Mouse (Mus musculus): ENCODE results near the gene Tspan12. TPM values are rescaled to one million over a fixed set of nuclear protein-coding genes. Genes with fewer than 3 reads are reported as not detected.
"Not testable (repeated sequence)": the region's sequence is repeated elsewhere in the genome, so short reads cannot be mapped to it uniquely, and the experiment has no call there.

Tspan12 gene
- polyA plus RNA-seq (2015; fragmentation: Nextera tagmentation; extraction: Ambion mirVana) = 73.1 and 74.1 TPM in 2 replicates

- 0 out of 2 replicates have a peak, but pooled peaks cover under 1% of the 10 kb centered on the region for H3K36me3 ChIP-seq (ENCODE audit: insufficient read depth, low read length)
- peaks cover 17% of the 10 kb centered on the region for H3K4me1 ChIP-seq (ENCODE audit: insufficient read depth, low read length)
- no peaks in the 10 kb centered on the region for H3K9me3 ChIP-seq (ENCODE audit: low read length)
- peak within 1 kb of the TSS; percentile 82 for H3K4me3 ChIP-seq (ENCODE audit: low read length)
- H3K27me3 ChIP-seq (ENCODE audit: insufficient read depth, low read length) = peaks cover 9% of the 10 kb centered on the region; the same call in 1 of the 2 replicates
- H3K9ac ChIP-seq (replicated peaks; ENCODE audit: low read length) = peak within 1 kb of the TSS; percentile 88
- 0% methylated on average over 13 of the region's 13 CpGs for WGBS
- ATAC-seq (ENCODE audit: low FRiP score, low TSS enrichment) = no peak
- peak within 1 kb of the TSS; percentile 95 for H3K27ac ChIP-seq (ENCODE audit: low read length)
- H3K4me2 ChIP-seq (replicated peaks; ENCODE audit: low read depth, low read length) = peak within 1 kb of the TSS; percentile 71
Observed at GRCm38 (mm10) chr6:21852344-21852785, at the start of gene Tspan12. Gene Tspan12, minus strand, starts transcription at chr6:21852515.

- 36% methylated on average over 7 of the region's 7 CpGs for WGBS
- H3K4me1 ChIP-seq (ENCODE audit: insufficient read depth, low read length) = peaks cover 8% of the 10 kb centered on the region; the same call in 1 of the 2 replicates
- no peaks in the 10 kb centered on the region for H3K9me3 ChIP-seq (ENCODE audit: low read length)
- ATAC-seq (ENCODE audit: low FRiP score, low TSS enrichment) = peak; percentile 92
- H3K27ac ChIP-seq (ENCODE audit: low read length) = no peak overlapping the region
- H3K27me3 ChIP-seq (ENCODE audit: insufficient read depth, low read length) = no peaks in the 10 kb centered on the region
- H3K4me2 ChIP-seq (replicated peaks; ENCODE audit: low read depth, low read length) = no peak overlapping the region
- no peak overlapping the region for H3K4me3 ChIP-seq (ENCODE audit: low read length)
- no peaks in the 10 kb centered on the region for H3K36me3 ChIP-seq (ENCODE audit: insufficient read depth, low read length)
- H3K9ac ChIP-seq (replicated peaks; ENCODE audit: low read length) = no peak overlapping the region
Observed at GRCm38 (mm10) chr6:21894451-21894850, 42.1 kb upstream of the Tspan12 start.

GRCm38 (mm10) chr6:21889101-21889500 lies 36.8 kb upstream of the Tspan12 start:
- Histone ChIP-seq H3K4me2 (replicated peaks; ENCODE audit: low read depth, low read length) (no peak overlapping the region), H3K4me3 (ENCODE audit: low read length) (no peak overlapping the region), H3K4me1 (ENCODE audit: insufficient read depth, low read length) (peaks cover 2% of the 10 kb centered on the region; the same call in 1 of the 2 replicates), H3K9me3 (ENCODE audit: low read length) (no peaks in the 10 kb centered on the region), H3K36me3 (ENCODE audit: insufficient read depth, low read length) (no peaks in the 10 kb centered on the region), H3K9ac (replicated peaks; ENCODE audit: low read length) (no peak overlapping the region), H3K27ac (ENCODE audit: low read length) (no peak overlapping the region), H3K27me3 (ENCODE audit: insufficient read depth, low read length) (no peaks in the 10 kb centered on the region)
- no peak for ATAC-seq (ENCODE audit: low FRiP score, low TSS enrichment)
- 77% methylated on average over 2 of the region's 2 CpGs for WGBS

GRCm38 (mm10) chr6:21887971-21888370 lies 35.7 kb upstream of the Tspan12 start:
- H3K4me3 ChIP-seq (ENCODE audit: low read length); H3K27ac ChIP-seq (ENCODE audit: low read length); H3K36me3 ChIP-seq (ENCODE audit: insufficient read depth, low read length); H3K9me3 ChIP-seq (ENCODE audit: low read length); H3K4me2 ChIP-seq (replicated peaks; ENCODE audit: low read depth, low read length); H3K9ac ChIP-seq (replicated peaks; ENCODE audit: low read length); ATAC-seq (ENCODE audit: low FRiP score, low TSS enrichment); H3K4me1 ChIP-seq (ENCODE audit: insufficient read depth, low read length); H3K27me3 ChIP-seq (ENCODE audit: insufficient read depth, low read length): not testable (repeated sequence)

GRCm38 (mm10) chr6:21879496-21879895 lies 27.2 kb upstream of the Tspan12 start:
- H3K9me3 ChIP-seq (ENCODE audit: low read length) = no peaks in the 10 kb centered on the region
- H3K27ac ChIP-seq (ENCODE audit: low read length) = no peak overlapping the region
- H3K4me2 ChIP-seq (replicated peaks; ENCODE audit: low read depth, low read length) = no peak overlapping the region
- WGBS = 46% methylated on average over 6 of the region's 6 CpGs
- H3K9ac ChIP-seq (replicated peaks; ENCODE audit: low read length) = no peak overlapping the region
- peak; percentile 35; the same call in 1 of the 2 replicates for ATAC-seq (ENCODE audit: low FRiP score, low TSS enrichment)
- H3K4me1 ChIP-seq (ENCODE audit: insufficient read depth, low read length) = no peaks in the 10 kb centered on the region
- H3K36me3 ChIP-seq (ENCODE audit: insufficient read depth, low read length) = no peaks in the 10 kb centered on the region
- H3K27me3 ChIP-seq (ENCODE audit: insufficient read depth, low read length) = no peaks in the 10 kb centered on the region
- no peak overlapping the region for H3K4me3 ChIP-seq (ENCODE audit: low read length)

- Histone ChIP-seq H3K9me3 (ENCODE audit: low read length) (no peaks in the 10 kb centered on the region), H3K27ac (ENCODE audit: low read length) (no peak overlapping the region), H3K4me2 (replicated peaks; ENCODE audit: low read depth, low read length) (no peak overlapping the region), H3K36me3 (ENCODE audit: insufficient read depth, low read length) (no peaks in the 10 kb centered on the region), H3K4me3 (ENCODE audit: low read length) (no peak overlapping the region), H3K4me1 (ENCODE audit: insufficient read depth, low read length) (0 out of 2 replicates have a peak, but pooled peaks cover 3% of the 10 kb centered on the region), H3K9ac (replicated peaks; ENCODE audit: low read length) (no peak overlapping the region), H3K27me3 (ENCODE audit: insufficient read depth, low read length) (no peaks in the 10 kb centered on the region)
- 64% methylated on average over 1 of the region's 1 CpGs for WGBS
- ATAC-seq (ENCODE audit: low FRiP score, low TSS enrichment) = no peak
Observed at GRCm38 (mm10) chr6:21867310-21867709, 15.0 kb upstream of the Tspan12 start.

GRCm38 (mm10) chr6:21864179-21864578 lies 11.9 kb upstream of the Tspan12 start:
- Histone ChIP-seq H3K4me3 (ENCODE audit: low read length) (no peak overlapping the region), H3K4me2 (replicated peaks; ENCODE audit: low read depth, low read length) (no peak overlapping the region), H3K4me1 (ENCODE audit: insufficient read depth, low read length) (0 out of 2 replicates have a peak, but pooled peaks cover 3% of the 10 kb centered on the region), H3K27me3 (ENCODE audit: insufficient read depth, low read length) (0 out of 2 replicates have a peak, but pooled peaks cover 2% of the 10 kb centered on the region), H3K27ac (ENCODE audit: low read length) (no peak overlapping the region), H3K9ac (replicated peaks; ENCODE audit: low read length) (no peak overlapping the region), H3K36me3 (ENCODE audit: insufficient read depth, low read length) (no peaks in the 10 kb centered on the region), H3K9me3 (ENCODE audit: low read length) (no peaks in the 10 kb centered on the region)
- WGBS = 51% methylated on average over 8 of the region's 8 CpGs
- no peak for ATAC-seq (ENCODE audit: low FRiP score, low TSS enrichment)

GRCm38 (mm10) chr6:21863561-21863960 lies 11.2 kb upstream of the Tspan12 start:
- Histone ChIP-seq H3K27me3 (ENCODE audit: insufficient read depth, low read length) (0 out of 2 replicates have a peak, but pooled peaks cover 5% of the 10 kb centered on the region), H3K4me1 (ENCODE audit: insufficient read depth, low read length) (0 out of 2 replicates have a peak, but pooled peaks cover 3% of the 10 kb centered on the region), H3K36me3 (ENCODE audit: insufficient read depth, low read length) (no peaks in the 10 kb centered on the region), H3K4me2 (replicated peaks; ENCODE audit: low read depth, low read length) (no peak overlapping the region), H3K27ac (ENCODE audit: low read length) (no peak overlapping the region), H3K4me3 (ENCODE audit: low read length) (no peak overlapping the region), H3K9ac (replicated peaks; ENCODE audit: low read length) (no peak overlapping the region), H3K9me3 (ENCODE audit: low read length) (no peaks in the 10 kb centered on the region)
- WGBS = 12% methylated on average over 1 of the region's 1 CpGs
- ATAC-seq (ENCODE audit: low FRiP score, low TSS enrichment) = no peak

GRCm38 (mm10) chr6:21861316-21861715 lies 9.0 kb upstream of the Tspan12 start:
- WGBS = 86% methylated on average over 2 of the region's 2 CpGs
- no peaks in the 10 kb centered on the region for H3K36me3 ChIP-seq (ENCODE audit: insufficient read depth, low read length)
- 0 out of 2 replicates have a peak, but pooled peaks cover 5% of the 10 kb centered on the region for H3K27me3 ChIP-seq (ENCODE audit: insufficient read depth, low read length)
- H3K4me3 ChIP-seq (ENCODE audit: low read length) = no peak overlapping the region
- ATAC-seq (ENCODE audit: low FRiP score, low TSS enrichment) = no peak
- H3K9ac ChIP-seq (replicated peaks; ENCODE audit: low read length) = no peak overlapping the region
- no peak overlapping the region for H3K27ac ChIP-seq (ENCODE audit: low read length)
- H3K4me2 ChIP-seq (replicated peaks; ENCODE audit: low read depth, low read length) = no peak overlapping the region
- H3K4me1 ChIP-seq (ENCODE audit: insufficient read depth, low read length) = 0 out of 2 replicates have a peak, but pooled peaks cover 3% of the 10 kb centered on the region
- H3K9me3 ChIP-seq (ENCODE audit: low read length) = no peaks in the 10 kb centered on the region

GRCm38 (mm10) chr6:21857843-21858242 lies 5.5 kb upstream of the Tspan12 start:
- Histone ChIP-seq H3K27ac (ENCODE audit: low read length) (no peak overlapping the region), H3K27me3 (ENCODE audit: insufficient read depth, low read length) (peaks cover 14% of the 10 kb centered on the region; the same call in 1 of the 2 replicates), H3K4me1 (ENCODE audit: insufficient read depth, low read length) (peaks cover 8% of the 10 kb centered on the region; the same call in 1 of the 2 replicates), H3K36me3 (ENCODE audit: insufficient read depth, low read length) (no peaks in the 10 kb centered on the region), H3K4me2 (replicated peaks; ENCODE audit: low read depth, low read length) (peak overlapping the region; percentile 12; the same call in 1 of the 2 replicates), H3K9ac (replicated peaks; ENCODE audit: low read length) (no peak overlapping the region), H3K4me3 (ENCODE audit: low read length) (no peak overlapping the region), H3K9me3 (ENCODE audit: low read length) (no peaks in the 10 kb centered on the region)
- peak; percentile 42; the same call in 1 of the 2 replicates for ATAC-seq (ENCODE audit: low FRiP score, low TSS enrichment)
- WGBS = 31% methylated on average over 7 of the region's 7 CpGs
